Mouse (Mus musculus): ENCODE results near the gene Gng7. TPM values are rescaled to one million over a fixed set of nuclear protein-coding genes. Genes with fewer than 3 reads are reported as not detected.
"Not testable (repeated sequence)": the region's sequence is repeated elsewhere in the genome, so short reads cannot be mapped to it uniquely, and the experiment has no call there.

The Gng7 gene
- polyA plus RNA-seq, 1 experiment: not detected

- TF ChIP-seq POLR2A (IDR thresholded peaks at IDR 0.05; ENCODE audit: insufficient read depth, low read depth, low read length) (no peak), CTCF (IDR thresholded peaks at IDR 0.05; ENCODE audit: insufficient read depth, low read depth, low read length) (no peak)
- Histone ChIP-seq H3K4me3 (ENCODE audit: insufficient read depth, low read depth, low read length) (no peak overlapping the region), H3K4me1 (ENCODE audit: control insufficient read depth, insufficient read depth, low read length) (peaks cover 32% of the 10 kb centered on the region), H3K27ac (ENCODE audit: insufficient read depth, low read depth, low read length) (no peak overlapping the region)
- 21% methylated on average over 3 of the region's 3 CpGs for WGBS
Measured at GRCm38 (mm10) chr10:80991007-80991406, 23.7 kb downstream of the Gng7 start.

- H3K4me3 ChIP-seq (ENCODE audit: insufficient read depth, low read depth, low read length): no peak overlapping the region
- 66% methylated on average over 7 of the region's 7 CpGs for WGBS
- H3K27ac ChIP-seq (ENCODE audit: insufficient read depth, low read depth, low read length): no peak overlapping the region
- TF ChIP-seq CTCF (IDR thresholded peaks at IDR 0.05; ENCODE audit: insufficient read depth, low read depth, low read length): no peak
- TF ChIP-seq POLR2A (IDR thresholded peaks at IDR 0.05; ENCODE audit: insufficient read depth, low read depth, low read length): no peak
- H3K4me1 ChIP-seq (ENCODE audit: control insufficient read depth, insufficient read depth, low read length): peaks cover 37% of the 10 kb centered on the region
Measured at GRCm38 (mm10) chr10:80990406-80990805, 24.3 kb downstream of the Gng7 start.

GRCm38 (mm10) chr10:80989854-80990253 lies 24.9 kb downstream of the Gng7 start:
- H3K27ac ChIP-seq (ENCODE audit: insufficient read depth, low read depth, low read length); H3K4me3 ChIP-seq (ENCODE audit: insufficient read depth, low read depth, low read length): not testable (repeated sequence)
- 70% methylated on average over 4 of the region's 4 CpGs for WGBS
- H3K4me1 ChIP-seq (ENCODE audit: control insufficient read depth, insufficient read depth, low read length): peaks cover 38% of the 10 kb centered on the region

GRCm38 (mm10) chr10:80989446-80989845 lies 25.3 kb downstream of the Gng7 start:
- TF ChIP-seq POLR2A (IDR thresholded peaks at IDR 0.05; ENCODE audit: insufficient read depth, low read depth, low read length): no peak
- TF ChIP-seq CTCF (IDR thresholded peaks at IDR 0.05; ENCODE audit: insufficient read depth, low read depth, low read length): no peak
- 70% methylated on average over 6 of the region's 6 CpGs for WGBS
- Histone ChIP-seq H3K4me1 (ENCODE audit: control insufficient read depth, insufficient read depth, low read length) (peaks cover 35% of the 10 kb centered on the region), H3K4me3 (ENCODE audit: insufficient read depth, low read depth, low read length) (no peak overlapping the region), H3K27ac (ENCODE audit: insufficient read depth, low read depth, low read length) (no peak overlapping the region)

- TF ChIP-seq CTCF (IDR thresholded peaks at IDR 0.05; ENCODE audit: insufficient read depth, low read depth, low read length) (peak; percentile 77), POLR2A (IDR thresholded peaks at IDR 0.05; ENCODE audit: insufficient read depth, low read depth, low read length) (no peak)
- H3K27ac ChIP-seq (ENCODE audit: insufficient read depth, low read depth, low read length): no peak overlapping the region
- no peak overlapping the region for H3K4me3 ChIP-seq (ENCODE audit: insufficient read depth, low read depth, low read length)
- peaks cover 24% of the 10 kb centered on the region for H3K4me1 ChIP-seq (ENCODE audit: control insufficient read depth, insufficient read depth, low read length)
- 18% methylated on average over 10 of the region's 10 CpGs for WGBS
Measured at GRCm38 (mm10) chr10:80987709-80988441, 26.9 kb downstream of the Gng7 start.

- WGBS: 80% methylated on average over 6 of the region's 6 CpGs
- no peak overlapping the region for H3K4me3 ChIP-seq (ENCODE audit: insufficient read depth, low read depth, low read length)
- no peak for TF ChIP-seq POLR2A (IDR thresholded peaks at IDR 0.05; ENCODE audit: insufficient read depth, low read depth, low read length)
- no peak for TF ChIP-seq CTCF (IDR thresholded peaks at IDR 0.05; ENCODE audit: insufficient read depth, low read depth, low read length)
- H3K4me1 ChIP-seq (ENCODE audit: control insufficient read depth, insufficient read depth, low read length): peaks cover 14% of the 10 kb centered on the region
- no peak overlapping the region for H3K27ac ChIP-seq (ENCODE audit: insufficient read depth, low read depth, low read length)
Measured at GRCm38 (mm10) chr10:80986754-80987153, 28.0 kb downstream of the Gng7 start.

GRCm38 (mm10) chr10:80985970-80986701 lies 28.6 kb downstream of the Gng7 start:
- H3K4me3 ChIP-seq (ENCODE audit: insufficient read depth, low read depth, low read length): peak overlapping the region; percentile 34
- WGBS: 31% methylated on average over 13 of the region's 13 CpGs
- TF ChIP-seq POLR2A (IDR thresholded peaks at IDR 0.05; ENCODE audit: insufficient read depth, low read depth, low read length): no peak
- no peak for TF ChIP-seq CTCF (IDR thresholded peaks at IDR 0.05; ENCODE audit: insufficient read depth, low read depth, low read length)
- H3K27ac ChIP-seq (ENCODE audit: insufficient read depth, low read depth, low read length): no peak overlapping the region
- H3K4me1 ChIP-seq (ENCODE audit: control insufficient read depth, insufficient read depth, low read length): peaks cover 13% of the 10 kb centered on the region

- TF ChIP-seq CTCF (IDR thresholded peaks at IDR 0.05; ENCODE audit: insufficient read depth, low read depth, low read length) (no peak), POLR2A (IDR thresholded peaks at IDR 0.05; ENCODE audit: insufficient read depth, low read depth, low read length) (no peak)
- 8% methylated on average over 37 of the region's 37 CpGs for WGBS
- Histone ChIP-seq H3K4me3 (ENCODE audit: insufficient read depth, low read depth, low read length) (peak overlapping the region; percentile 34), H3K4me1 (ENCODE audit: control insufficient read depth, insufficient read depth, low read length) (peaks cover 13% of the 10 kb centered on the region), H3K27ac (ENCODE audit: insufficient read depth, low read depth, low read length) (no peak overlapping the region)
Measured at GRCm38 (mm10) chr10:80985241-80985969, 29.3 kb downstream of the Gng7 start.

- H3K27ac ChIP-seq (ENCODE audit: insufficient read depth, low read depth, low read length): no peak overlapping the region
- H3K4me1 ChIP-seq (ENCODE audit: control insufficient read depth, insufficient read depth, low read length): peaks cover 13% of the 10 kb centered on the region
- TF ChIP-seq POLR2A (IDR thresholded peaks at IDR 0.05; ENCODE audit: insufficient read depth, low read depth, low read length): no peak
- H3K4me3 ChIP-seq (ENCODE audit: insufficient read depth, low read depth, low read length): no peak overlapping the region
- WGBS: 93% methylated on average over 12 of the region's 12 CpGs
Measured at GRCm38 (mm10) chr10:80984223-80984622, 30.5 kb downstream of the Gng7 start.

Data from olfactory bulb, adult 2 months (tissue).